Mouse (Mus musculus) stomach, postnatal 0 days (tissue): ENCODE results near the gene Ccdc9b. TPM values are rescaled to one million over a fixed set of nuclear protein-coding genes. Genes with fewer than 3 reads are reported as not detected.

Experiments used
- ATAC-seq: fragments of 200-750 bp; cut with Nextera tagmentation; 2 replicates; pipeline ENCODE4 v1.8.0; 2017; ENCODE audit not compliant: low FRiP score, low TSS enrichment
- DNase-seq: peaks from one replicate; pipeline ENCODE4 v3.0.0-alpha.2; 2016; ENCODE audit warnings: low spot score
- H3K27ac ChIP-seq: fragments of 300-500 bp; sonication (generic); replicated peaks from 2 replicates; pipeline ENCODE4 v1.5.1; 2014; ENCODE audit warnings: mild to moderate bottlenecking, control low read depth
- H3K27me3 ChIP-seq: fragments of 300-500 bp; sonication (generic); 2 replicates; pipeline ENCODE4 v1.6.1; 2014; ENCODE audit warnings: low read length; ENCODE audit not compliant: control insufficient read depth, insufficient read depth
- H3K36me3 ChIP-seq: fragments of 300-500 bp; sonication (generic); 2 replicates; pipeline ENCODE4 v1.6.1; 2014; ENCODE audit warnings: low read length, mixed read lengths; ENCODE audit not compliant: control insufficient read depth, insufficient read depth
- H3K4me1 ChIP-seq: fragments of 300-500 bp; sonication (generic); replicated peaks from 2 replicates; pipeline ENCODE4 v1.6.1; 2014; ENCODE audit warnings: antibody characterized with exemption; ENCODE audit not compliant: control insufficient read depth, insufficient read depth
- H3K4me2 ChIP-seq: fragments of 300-500 bp; sonication (generic); replicated peaks from 2 replicates; pipeline ENCODE4 v1.6.1; 2014; ENCODE audit warnings: low read depth, mild to moderate bottlenecking, control low read depth, moderate library complexity
- H3K4me3 ChIP-seq: fragments of 300-500 bp; sonication (generic); 2 replicates; pipeline ENCODE4 v1.5.1; 2014; ENCODE audit warnings: low read depth, low read length, control low read depth
- H3K9ac ChIP-seq: fragments of 300-500 bp; sonication (generic); 2 replicates; pipeline ENCODE4 v1.6.1; 2014; ENCODE audit warnings: mild to moderate bottlenecking, low read length, control low read depth, mixed read lengths
- H3K9me3 ChIP-seq: fragments of 300-500 bp; sonication (generic); 2 replicates; pipeline ENCODE4 v1.6.1; 2016; ENCODE audit warnings: low read length; ENCODE audit not compliant: control insufficient read depth
- CTCF ChIP-seq: IDR thresholded peaks from 2 replicates; pipeline ENCODE4 v1.5.1; 2016; ENCODE audit warnings: antibody characterized with exemption, low read depth, mild to moderate bottlenecking, moderate library complexity
- EP300 ChIP-seq: optimal IDR thresholded peaks from 2 replicates; pipeline ENCODE3; 2016; ENCODE audit warnings: antibody characterized with exemption
- WGBS: fragments of 180-500 bp; shearing (Covaris S2); extraction: QIAGEN DNeasy Blood & Tissue Kit; methylation state at CpG from one replicate; pipeline ENCODE4 v1.1.7; 2014; 5-methylcytosine and 5-hydroxymethylcytosine counted together
- polyA plus RNA-seq: library from polyadenylated mRNA; unstranded; fragments of >200 nt; fragmentation: Nextera tagmentation; extraction: Ambion mirVana; gene quantifications from 2 replicates; pipeline ENCODE4 v1.2.1, GENCODE M21; 2015

Ccdc9b gene
- polyA plus RNA-seq, 1 experiment from 2014 or later: 2.9 TPM

- 31% methylated on average over 11 of the region's 11 CpGs for WGBS
- peak; percentile 75 for TF ChIP-seq CTCF
- no peak for TF ChIP-seq EP300
- peaks cover 16% of the 10 kb centered on the region for H3K4me1 ChIP-seq
- no peaks in the 10 kb centered on the region for H3K27me3 ChIP-seq
- 0 out of 2 replicates have a peak overlapping the region, but pooled peaks have one; percentile 4 for H3K9ac ChIP-seq
- H3K9me3 ChIP-seq: no peaks in the 10 kb centered on the region
- H3K27ac ChIP-seq: peak overlapping the region; percentile 45; the same call in 1 of the 2 replicates
- DNase-seq (peak; percentile 52), ATAC-seq (no peak)
- no peak overlapping the region for H3K4me3 ChIP-seq
- no peak overlapping the region for H3K4me2 ChIP-seq
- no peaks in the 10 kb centered on the region for H3K36me3 ChIP-seq
These were observed 1.8 kb upstream of the Ccdc9b start for GRCm38 (mm10) chr2:118764094-118764831.

GRCm38 (mm10) chr2:118763469-118763868, 1.0 kb upstream of the Ccdc9b start:
- Histone ChIP-seq H3K4me2 (no peak overlapping the region), H3K4me3 (no peak overlapping the region), H3K9ac (no peak overlapping the region), H3K36me3 (peaks cover under 1% of the 10 kb centered on the region; the same call in 1 of the 2 replicates), H3K27me3 (no peaks in the 10 kb centered on the region), H3K9me3 (no peaks in the 10 kb centered on the region), H3K4me1 (peaks cover 16% of the 10 kb centered on the region), H3K27ac (peak overlapping the region; percentile 96)
- ATAC-seq (no peak), DNase-seq (peak; percentile 37)
- TF ChIP-seq EP300: no peak
- TF ChIP-seq CTCF: no peak
- whole genome bisulfite sequencing: 46% methylated on average over 7 of the region's 7 CpGs

GRCm38 (mm10) chr2:118762784-118763148, 305 bp upstream of the Ccdc9b start:
- Histone ChIP-seq H3K27me3 (no peaks in the 10 kb centered on the region), H3K4me1 (peaks cover 16% of the 10 kb centered on the region), H3K4me3 (peak overlapping the region; percentile 28; the same call in 1 of the 2 replicates), H3K9me3 (no peaks in the 10 kb centered on the region), H3K27ac (peak overlapping the region; percentile 96), H3K36me3 (peaks cover 3% of the 10 kb centered on the region; the same call in 1 of the 2 replicates), H3K9ac (peak overlapping the region; percentile 23; the same call in 1 of the 2 replicates), H3K4me2 (peak overlapping the region; percentile 57)
- TF ChIP-seq EP300 (no peak), CTCF (no peak)
- DNase-seq (no peak), ATAC-seq (no peak)
- WGBS: 11% methylated on average over 10 of the region's 10 CpGs

GRCm38 (mm10) chr2:118761358-118761757, 1.1 kb downstream of the Ccdc9b start:
- peak overlapping the region; percentile 28; the same call in 1 of the 2 replicates for H3K4me3 ChIP-seq
- no peak for ATAC-seq
- H3K4me1 ChIP-seq: peaks cover 16% of the 10 kb centered on the region
- TF ChIP-seq EP300 (no peak), CTCF (peak; percentile 60)
- H3K9me3 ChIP-seq: no peaks in the 10 kb centered on the region
- H3K27ac ChIP-seq: peak overlapping the region; percentile 96
- H3K4me2 ChIP-seq: peak overlapping the region; percentile 57
- H3K36me3 ChIP-seq: peaks cover 3% of the 10 kb centered on the region; the same call in 1 of the 2 replicates
- no peaks in the 10 kb centered on the region for H3K27me3 ChIP-seq
- DNase-seq: peak; percentile 12
- peak overlapping the region; percentile 27; the same call in 1 of the 2 replicates for H3K9ac ChIP-seq
- 79% methylated on average over 12 of the region's 12 CpGs for WGBS

DNA sequence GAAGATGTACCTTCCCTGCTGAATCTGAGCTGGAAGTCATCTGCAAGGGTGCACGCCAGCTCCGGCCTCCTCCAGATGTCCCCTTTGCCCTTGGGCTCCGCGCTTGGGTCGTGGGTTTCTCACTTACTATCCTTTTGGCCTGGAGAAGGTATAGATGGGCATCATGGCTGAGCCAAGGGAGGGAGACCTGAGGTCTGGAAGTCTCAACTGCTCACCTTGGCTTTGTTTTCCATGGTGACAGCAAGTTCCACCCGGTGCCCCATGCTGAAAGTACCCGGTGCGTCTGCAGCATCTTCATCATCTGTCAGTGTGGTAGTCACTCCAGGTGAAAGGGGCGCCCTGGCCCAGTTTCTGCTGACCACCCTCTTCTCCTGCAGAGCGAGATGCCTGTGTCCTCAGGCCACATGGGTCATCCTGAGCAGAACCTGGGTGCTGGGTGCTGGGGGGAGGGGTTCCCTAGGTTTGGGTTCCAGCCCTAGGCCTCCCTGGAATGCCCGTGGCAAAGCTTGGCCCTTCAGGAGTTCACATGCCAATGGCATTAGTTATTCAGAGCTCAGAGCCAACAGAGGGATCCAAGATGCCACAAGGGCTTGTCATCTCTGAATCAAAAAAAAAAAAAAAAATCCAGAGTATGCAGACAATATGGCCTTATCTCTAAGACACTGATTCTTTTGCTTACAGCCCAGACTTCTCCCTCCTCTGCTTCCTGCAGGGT, 2.0 kb downstream of the Ccdc9b start:
- no peak overlapping the region for H3K4me2 ChIP-seq
- H3K9ac ChIP-seq: 0 out of 2 replicates have a peak overlapping the region, but pooled peaks have one; percentile 27
- H3K27me3 ChIP-seq: no peaks in the 10 kb centered on the region
- ATAC-seq: no peak
- WGBS: 84% methylated on average over 11 of the region's 11 CpGs
- H3K27ac ChIP-seq: no peak overlapping the region; the same call in 1 of the 2 replicates
- no peaks in the 10 kb centered on the region for H3K9me3 ChIP-seq
- no peak for TF ChIP-seq EP300
- no peak for TF ChIP-seq CTCF
- peaks cover 16% of the 10 kb centered on the region for H3K4me1 ChIP-seq
- DNase-seq: peak; percentile 19
- no peak overlapping the region for H3K4me3 ChIP-seq
- peaks cover 3% of the 10 kb centered on the region; the same call in 1 of the 2 replicates for H3K36me3 ChIP-seq
